Mouse (Mus musculus): ENCODE results near the gene Tmem168. TPM values are rescaled to one million over a fixed set of nuclear protein-coding genes. Genes with fewer than 3 reads are reported as not detected.
A peak's percentile ranks its signal among the peaks of the same experiment; 100 is the strongest.

Gene Tmem168
- polyA plus RNA-seq, 1 experiment from 2014 or later = 36.9 TPM

GRCm38 (mm10) chr6:13617110-13617509 lies 9.2 kb upstream of the Tmem168 start:
- Histone ChIP-seq H3K27me3 (replicated peaks; ENCODE audit: control insufficient read depth, insufficient read depth, low read length) (no peaks in the 10 kb centered on the region), H3K27ac (ENCODE audit: low read depth) (no peak overlapping the region), H3K4me2 (ENCODE audit: low read length) (no peak overlapping the region), H3K36me3 (ENCODE audit: control insufficient read depth, insufficient read depth, low read length) (no peaks in the 10 kb centered on the region), H3K4me1 (replicated peaks; ENCODE audit: control insufficient read depth, insufficient read depth, low read length) (no peaks in the 10 kb centered on the region), H3K4me3 (ENCODE audit: low read depth, low read length) (no peak overlapping the region), H3K9ac (ENCODE audit: low read length) (no peak overlapping the region), H3K9me3 (ENCODE audit: control insufficient read depth, low read length) (no peaks in the 10 kb centered on the region)
- 90% methylated on average over 3 of the region's 3 CpGs for WGBS
- ATAC-seq (replicated peaks; ENCODE audit: low FRiP score, low TSS enrichment, low read depth) = no peak
- no peak for DNase-seq (ENCODE audit: low spot score)

- Histone ChIP-seq H3K9ac (ENCODE audit: low read length) (no peak overlapping the region), H3K9me3 (ENCODE audit: control insufficient read depth, low read length) (no peaks in the 10 kb centered on the region), H3K4me3 (ENCODE audit: low read depth, low read length) (no peak overlapping the region), H3K4me1 (replicated peaks; ENCODE audit: control insufficient read depth, insufficient read depth, low read length) (no peaks in the 10 kb centered on the region), H3K27me3 (replicated peaks; ENCODE audit: control insufficient read depth, insufficient read depth, low read length) (no peaks in the 10 kb centered on the region), H3K27ac (ENCODE audit: low read depth) (no peak overlapping the region), H3K36me3 (ENCODE audit: control insufficient read depth, insufficient read depth, low read length) (no peaks in the 10 kb centered on the region), H3K4me2 (ENCODE audit: low read length) (no peak overlapping the region)
- DNase-seq (ENCODE audit: low spot score) = no peak
- WGBS = 88% methylated on average over 3 of the region's 3 CpGs
- no peak for ATAC-seq (replicated peaks; ENCODE audit: low FRiP score, low TSS enrichment, low read depth)
Measured at GRCm38 (mm10) chr6:13614568-13614967, 6.7 kb upstream of the Tmem168 start.

GRCm38 (mm10) chr6:13613671-13614070 lies 5.8 kb upstream of the Tmem168 start:
- no peak overlapping the region for H3K4me3 ChIP-seq (ENCODE audit: low read depth, low read length)
- ATAC-seq (replicated peaks; ENCODE audit: low FRiP score, low TSS enrichment, low read depth) (no peak), DNase-seq (ENCODE audit: low spot score) (no peak)
- no peaks in the 10 kb centered on the region for H3K27me3 ChIP-seq (replicated peaks; ENCODE audit: control insufficient read depth, insufficient read depth, low read length)
- H3K4me1 ChIP-seq (replicated peaks; ENCODE audit: control insufficient read depth, insufficient read depth, low read length) = no peaks in the 10 kb centered on the region
- no peaks in the 10 kb centered on the region for H3K36me3 ChIP-seq (ENCODE audit: control insufficient read depth, insufficient read depth, low read length)
- H3K9ac ChIP-seq (ENCODE audit: low read length) = no peak overlapping the region
- WGBS = 84% methylated on average over 3 of the region's 3 CpGs
- H3K4me2 ChIP-seq (ENCODE audit: low read length) = no peak overlapping the region
- H3K9me3 ChIP-seq (ENCODE audit: control insufficient read depth, low read length) = no peaks in the 10 kb centered on the region
- H3K27ac ChIP-seq (ENCODE audit: low read depth) = no peak overlapping the region

GRCm38 (mm10) chr6:13610869-13611268 lies 3.0 kb upstream of the Tmem168 start:
- Histone ChIP-seq H3K4me1 (replicated peaks; ENCODE audit: control insufficient read depth, insufficient read depth, low read length) (peaks cover 3% of the 10 kb centered on the region; the same call in 1 of the 2 replicates), H3K27me3 (replicated peaks; ENCODE audit: control insufficient read depth, insufficient read depth, low read length) (no peaks in the 10 kb centered on the region), H3K36me3 (ENCODE audit: control insufficient read depth, insufficient read depth, low read length) (no peaks in the 10 kb centered on the region), H3K27ac (ENCODE audit: low read depth) (no peak overlapping the region), H3K9me3 (ENCODE audit: control insufficient read depth, low read length) (no peaks in the 10 kb centered on the region), H3K9ac (ENCODE audit: low read length) (no peak overlapping the region), H3K4me2 (ENCODE audit: low read length) (no peak overlapping the region), H3K4me3 (ENCODE audit: low read depth, low read length) (no peak overlapping the region)
- ATAC-seq (replicated peaks; ENCODE audit: low FRiP score, low TSS enrichment, low read depth) (no peak), DNase-seq (ENCODE audit: low spot score) (no peak)
- WGBS = 94% methylated on average over 2 of the region's 2 CpGs

GRCm38 (mm10) chr6:13609353-13610140 lies 1.6 kb upstream of the Tmem168 start:
- no peak for ATAC-seq (replicated peaks; ENCODE audit: low FRiP score, low TSS enrichment, low read depth)
- H3K9ac ChIP-seq (ENCODE audit: low read length) = no peak overlapping the region
- no peak overlapping the region for H3K4me2 ChIP-seq (ENCODE audit: low read length)
- no peaks in the 10 kb centered on the region for H3K9me3 ChIP-seq (ENCODE audit: control insufficient read depth, low read length)
- DNase-seq (ENCODE audit: low spot score) = no peak
- H3K4me3 ChIP-seq (ENCODE audit: low read depth, low read length) = no peak overlapping the region
- H3K27me3 ChIP-seq (replicated peaks; ENCODE audit: control insufficient read depth, insufficient read depth, low read length) = no peaks in the 10 kb centered on the region
- WGBS = 72% methylated on average over 5 of the region's 5 CpGs
- no peak overlapping the region for H3K27ac ChIP-seq (ENCODE audit: low read depth)
- H3K4me1 ChIP-seq (replicated peaks; ENCODE audit: control insufficient read depth, insufficient read depth, low read length) = peaks cover 3% of the 10 kb centered on the region; the same call in 1 of the 2 replicates
- H3K36me3 ChIP-seq (ENCODE audit: control insufficient read depth, insufficient read depth, low read length) = no peaks in the 10 kb centered on the region

- 12% methylated on average over 15 of the region's 15 CpGs for WGBS
- Histone ChIP-seq H3K9ac (ENCODE audit: low read length) (peak overlapping the region; percentile 91), H3K9me3 (ENCODE audit: control insufficient read depth, low read length) (no peaks in the 10 kb centered on the region), H3K27ac (ENCODE audit: low read depth) (peak overlapping the region; percentile 97), H3K4me1 (replicated peaks; ENCODE audit: control insufficient read depth, insufficient read depth, low read length) (peaks cover 3% of the 10 kb centered on the region; the same call in 1 of the 2 replicates), H3K36me3 (ENCODE audit: control insufficient read depth, insufficient read depth, low read length) (peaks cover 10% of the 10 kb centered on the region), H3K27me3 (replicated peaks; ENCODE audit: control insufficient read depth, insufficient read depth, low read length) (no peaks in the 10 kb centered on the region), H3K4me3 (ENCODE audit: low read depth, low read length) (peak overlapping the region; percentile 78), H3K4me2 (ENCODE audit: low read length) (peak overlapping the region; percentile 74)
- ATAC-seq (replicated peaks; ENCODE audit: low FRiP score, low TSS enrichment, low read depth) = no peak
- no peak for DNase-seq (ENCODE audit: low spot score)
Measured at GRCm38 (mm10) chr6:13606921-13607620, 829 bp downstream of the Tmem168 start.

- ATAC-seq (replicated peaks; ENCODE audit: low FRiP score, low TSS enrichment, low read depth) (no peak), DNase-seq (ENCODE audit: low spot score) (no peak)
- peak overlapping the region; percentile 74 for H3K4me2 ChIP-seq (ENCODE audit: low read length)
- no peaks in the 10 kb centered on the region for H3K9me3 ChIP-seq (ENCODE audit: control insufficient read depth, low read length)
- H3K4me1 ChIP-seq (replicated peaks; ENCODE audit: control insufficient read depth, insufficient read depth, low read length) = peaks cover 7% of the 10 kb centered on the region; the same call in 1 of the 2 replicates
- 80% methylated on average over 4 of the region's 4 CpGs for WGBS
- peak overlapping the region; percentile 78; the same call in 1 of the 2 replicates for H3K4me3 ChIP-seq (ENCODE audit: low read depth, low read length)
- H3K9ac ChIP-seq (ENCODE audit: low read length) = no peak overlapping the region
- H3K27me3 ChIP-seq (replicated peaks; ENCODE audit: control insufficient read depth, insufficient read depth, low read length) = no peaks in the 10 kb centered on the region
- H3K27ac ChIP-seq (ENCODE audit: low read depth) = no peak overlapping the region
- peaks cover 13% of the 10 kb centered on the region for H3K36me3 ChIP-seq (ENCODE audit: control insufficient read depth, insufficient read depth, low read length)
Measured at GRCm38 (mm10) chr6:13606394-13606793, 1.5 kb downstream of the Tmem168 start.

- Histone ChIP-seq H3K27me3 (replicated peaks; ENCODE audit: control insufficient read depth, insufficient read depth, low read length) (no peaks in the 10 kb centered on the region), H3K4me3 (ENCODE audit: low read depth, low read length) (no peak overlapping the region), H3K27ac (ENCODE audit: low read depth) (no peak overlapping the region), H3K9me3 (ENCODE audit: control insufficient read depth, low read length) (no peaks in the 10 kb centered on the region), H3K36me3 (ENCODE audit: control insufficient read depth, insufficient read depth, low read length) (peaks cover 13% of the 10 kb centered on the region), H3K4me2 (ENCODE audit: low read length) (no peak overlapping the region), H3K4me1 (replicated peaks; ENCODE audit: control insufficient read depth, insufficient read depth, low read length) (peaks cover 6% of the 10 kb centered on the region; the same call in 1 of the 2 replicates), H3K9ac (ENCODE audit: low read length) (no peak overlapping the region)
- 95% methylated on average over 6 of the region's 6 CpGs for WGBS
- ATAC-seq (replicated peaks; ENCODE audit: low FRiP score, low TSS enrichment, low read depth) = no peak
- no peak for DNase-seq (ENCODE audit: low spot score)
Measured at GRCm38 (mm10) chr6:13603134-13603533, 4.8 kb downstream of the Tmem168 start.
